Mouse (Mus musculus) urinary bladder, postnatal 10 days (tissue): ENCODE measurements around the gene Zfp354b.

Experiments
- DNase-seq: peaks from one replicate; pipeline ENCODE4 v3.0.0; 2022; ENCODE audit warnings: low spot score

Zfp354b gene

GRCm38 (mm10) chr11:50883756-50884155, 47.7 kb downstream of the Zfp354b start:
- no peak for DNase-seq

- no peak for DNase-seq
Measured at GRCm38 (mm10) chr11:50878641-50879040, 52.8 kb downstream of the Zfp354b start.
